Mouse (Mus musculus): ENCODE data around the gene Fgfrl1.

Fgfrl1 gene

DNA sequence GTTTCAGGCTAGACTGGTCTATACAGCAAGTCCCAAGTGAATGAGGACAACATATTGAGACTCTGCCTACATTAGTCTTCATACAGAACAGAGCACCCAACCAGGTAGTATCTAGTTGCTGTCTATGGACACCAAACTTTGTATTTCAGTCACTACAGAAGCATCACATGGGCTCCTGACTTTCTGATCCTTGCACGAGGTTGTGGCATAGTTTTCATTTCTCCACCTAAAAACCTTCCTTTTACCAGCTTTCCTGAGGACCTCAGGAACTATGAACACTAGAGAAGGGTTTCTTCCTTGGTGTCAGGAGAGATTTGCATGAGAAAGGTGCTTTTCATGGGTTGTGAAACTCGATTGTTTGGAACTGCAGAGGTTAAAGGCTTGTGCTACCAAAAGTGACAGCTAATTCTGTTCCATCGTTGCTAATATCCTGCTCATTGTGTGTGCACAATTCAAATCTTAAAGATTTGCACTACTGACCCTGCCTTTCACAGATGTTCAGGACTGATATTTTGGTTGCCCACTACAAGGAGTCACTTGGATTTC is 23.7 kb upstream of the Fgfrl1 start:
- no peak for DNase-seq

DNA sequence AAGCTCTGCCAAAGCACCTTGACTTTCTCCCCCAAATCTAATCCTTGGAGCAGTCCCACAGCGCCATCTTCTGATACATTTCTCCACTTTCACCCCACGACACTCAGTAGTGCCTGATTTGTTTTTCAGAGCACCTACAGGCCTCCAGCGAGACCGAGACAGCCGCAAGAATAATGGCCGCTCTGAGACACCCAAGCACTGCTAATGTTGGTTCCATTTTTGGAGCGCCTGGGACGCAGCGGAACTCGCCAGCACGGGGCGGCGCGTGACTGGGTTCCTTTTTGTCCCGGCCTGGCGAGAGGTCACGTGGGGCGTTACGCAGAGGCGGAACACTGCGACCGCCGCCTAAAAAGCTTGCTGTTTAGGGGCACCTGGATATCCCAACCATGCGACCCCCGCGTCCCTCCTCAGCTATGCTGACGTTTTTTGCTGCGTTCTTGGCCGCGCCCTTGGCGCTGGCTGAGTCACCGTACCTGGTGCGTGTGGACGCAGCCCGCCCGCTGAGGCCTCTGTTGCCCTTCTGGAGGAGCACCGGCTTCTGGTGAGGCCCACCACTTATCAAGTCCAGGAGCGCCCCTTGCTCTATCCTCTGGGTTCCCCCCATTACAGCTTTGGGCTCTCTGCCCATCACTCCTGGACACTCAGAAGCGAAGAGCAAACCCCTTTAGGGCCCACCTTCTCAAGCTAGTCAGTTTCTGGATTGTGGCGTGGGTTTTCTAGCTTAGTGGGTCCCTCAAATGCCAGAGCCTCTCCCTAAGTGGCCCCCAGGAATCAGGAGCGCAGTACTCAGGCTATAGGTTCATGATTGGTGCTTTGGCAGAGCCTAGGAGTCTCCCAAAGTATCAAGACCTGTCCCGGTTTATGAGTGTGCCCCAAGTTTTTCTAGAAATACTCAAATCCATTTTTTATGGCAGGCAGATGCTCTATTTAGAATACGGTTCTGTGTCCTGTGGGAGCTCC is 22.9 kb upstream of the Fgfrl1 start, which contains the start of gene Dgkq:
Gene Dgkq, minus strand, starts transcription at position 696 of the 960 bp plus-strand sequence.
- peak; percentile 87 to 90 for DNase-seq

DNA sequence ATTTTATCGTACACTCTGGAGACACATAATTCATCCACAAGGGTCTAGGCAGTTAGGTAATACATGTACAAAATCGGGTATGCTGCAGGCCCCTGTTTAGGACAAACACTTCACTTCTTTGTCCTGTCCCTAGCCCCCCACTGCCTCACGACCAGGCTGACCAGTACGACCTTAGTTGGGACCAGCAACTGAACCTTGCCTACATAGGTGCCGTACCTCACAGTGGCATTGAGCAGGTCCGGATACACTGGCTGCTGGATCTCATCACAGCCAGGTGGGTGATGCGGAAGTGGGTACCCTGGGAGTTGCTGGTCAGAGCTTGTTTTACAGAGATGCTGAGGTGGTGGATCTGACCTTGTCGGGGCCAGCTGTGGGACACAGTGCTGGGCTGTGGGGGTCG is 22.2 kb upstream of the Fgfrl1 start:
- DNase-seq: peak in 1 of 2 experiments; percentile 33

DNA sequence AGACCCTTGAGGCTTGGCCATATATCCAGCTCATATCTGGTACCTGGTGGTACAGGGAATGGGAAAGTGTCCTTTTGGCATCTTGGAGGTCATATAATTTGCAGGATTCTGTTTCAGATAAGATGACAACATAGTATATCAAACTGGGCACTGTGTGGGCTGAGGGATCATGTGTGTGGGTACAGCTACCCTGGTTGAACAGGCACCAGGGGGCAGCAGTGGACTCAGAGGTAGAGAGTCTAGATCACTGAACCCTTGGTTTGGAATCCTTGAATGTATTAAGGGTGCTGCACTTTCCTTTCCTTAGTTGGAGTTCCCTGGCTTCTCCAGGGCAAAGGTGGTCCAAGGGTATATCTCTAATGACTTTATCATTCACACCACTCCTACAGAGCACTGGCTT is 21.4 kb upstream of the Fgfrl1 start:
- peak; percentile 47 to 48 for DNase-seq

DNA sequence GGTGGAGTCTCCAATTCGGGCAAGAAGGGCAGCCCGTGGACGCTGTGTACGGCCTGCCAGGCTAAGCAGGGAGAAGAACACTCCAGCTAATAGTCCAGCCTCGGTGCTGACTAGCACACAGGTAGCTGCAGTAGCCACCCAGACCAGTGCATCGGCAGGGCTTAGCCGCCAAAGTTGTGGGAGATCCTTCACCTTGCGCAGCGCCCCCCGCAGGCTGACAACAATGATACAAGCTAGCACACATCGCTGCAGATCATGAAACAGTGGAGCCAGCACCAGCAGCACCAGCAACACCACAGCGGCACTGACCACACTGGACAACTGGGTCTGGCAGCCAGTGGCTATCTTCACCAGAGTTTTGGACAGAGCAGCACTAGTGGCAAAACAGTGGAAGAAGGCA is 20.4 kb upstream of the Fgfrl1 start:
- DNase-seq: no peak

DNA sequence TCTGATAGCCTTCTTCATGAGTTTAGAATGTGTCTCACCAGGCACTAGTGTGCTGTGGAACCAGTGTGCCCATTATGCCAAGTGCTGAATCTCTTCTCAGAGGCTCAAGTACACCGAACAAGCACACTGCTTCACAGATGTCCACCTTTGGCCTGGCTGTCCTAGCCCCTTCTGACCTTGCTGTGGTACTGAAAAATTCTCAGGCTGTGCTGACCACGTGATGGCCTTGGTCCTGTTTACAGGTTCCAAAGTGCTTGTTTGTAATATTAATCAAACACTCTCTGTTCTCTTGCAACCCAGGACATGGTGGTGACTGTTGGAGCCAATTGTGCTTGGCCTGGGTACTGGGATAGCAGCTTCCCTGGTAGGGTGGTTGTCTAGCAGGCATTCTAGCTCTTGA is 17.6 kb upstream of the Fgfrl1 start:
- no peak for DNase-seq

DNA sequence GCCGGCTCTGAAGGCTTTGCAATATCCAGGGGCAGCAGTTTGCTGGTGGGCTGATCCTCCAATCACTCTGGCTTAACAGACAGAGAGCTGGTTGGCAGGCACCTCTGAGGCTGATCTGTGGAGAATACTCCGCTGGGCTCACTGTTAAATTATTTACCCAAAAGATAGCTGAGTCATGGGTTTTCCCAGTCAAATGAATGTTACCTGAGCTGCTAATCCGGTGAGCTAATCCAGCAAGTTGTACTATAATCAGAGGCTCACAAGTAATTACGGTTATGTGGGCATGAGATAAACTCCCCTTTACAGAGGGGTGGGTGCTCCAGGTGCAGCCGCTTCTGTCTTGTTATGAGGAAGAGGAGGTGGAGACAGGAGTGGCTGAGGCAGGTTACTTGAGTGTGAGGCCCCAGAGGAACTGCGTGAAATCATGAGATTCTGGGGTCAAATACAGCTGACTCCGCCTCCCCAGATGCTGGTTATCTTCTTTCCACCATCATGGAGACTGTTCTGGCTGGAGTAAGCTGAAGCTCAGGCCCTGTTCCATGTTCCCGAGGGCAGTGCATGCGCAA is 16.8 kb upstream of the Fgfrl1 start, which contains the start of gene Slc26a1:
Gene Slc26a1, minus strand, starts transcription at position 319 of the 566 bp plus-strand sequence.
- DNase-seq: no peak

DNA sequence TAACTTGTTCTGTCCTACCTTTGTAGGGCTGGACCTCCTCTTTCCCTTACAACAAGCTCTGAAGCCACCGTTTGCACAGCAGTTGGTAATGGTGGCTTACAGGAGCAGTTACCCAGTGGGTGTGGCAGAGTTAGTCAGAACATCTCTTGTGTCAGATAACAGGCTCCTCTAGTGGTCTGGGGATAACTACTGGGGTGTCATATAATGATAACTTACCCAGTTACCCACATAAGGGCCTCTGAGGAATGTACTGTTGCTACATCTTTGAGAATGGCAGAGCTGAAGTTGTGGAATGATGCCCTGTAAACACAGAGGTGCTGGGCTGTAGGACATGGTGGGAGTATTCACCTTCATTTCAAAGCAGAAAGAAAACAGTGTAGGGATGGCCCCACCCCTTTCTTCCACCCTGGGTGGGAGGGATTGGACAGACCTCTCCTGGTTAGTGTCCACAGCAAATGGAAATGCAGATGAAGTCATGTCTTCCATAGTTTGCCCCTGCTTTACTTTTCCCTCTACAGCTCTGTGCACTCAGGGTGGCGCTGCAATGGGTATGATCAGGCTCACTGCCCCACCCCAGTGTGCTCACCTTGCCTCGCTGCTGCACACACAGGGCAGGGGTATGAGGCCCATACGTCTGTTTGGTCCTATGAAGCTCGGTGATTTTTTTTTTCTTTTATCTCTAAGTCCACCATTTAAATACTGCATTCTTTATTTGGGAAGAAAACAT is 15.2 kb upstream of the Fgfrl1 start:
- DNase-seq: no peak

DNA sequence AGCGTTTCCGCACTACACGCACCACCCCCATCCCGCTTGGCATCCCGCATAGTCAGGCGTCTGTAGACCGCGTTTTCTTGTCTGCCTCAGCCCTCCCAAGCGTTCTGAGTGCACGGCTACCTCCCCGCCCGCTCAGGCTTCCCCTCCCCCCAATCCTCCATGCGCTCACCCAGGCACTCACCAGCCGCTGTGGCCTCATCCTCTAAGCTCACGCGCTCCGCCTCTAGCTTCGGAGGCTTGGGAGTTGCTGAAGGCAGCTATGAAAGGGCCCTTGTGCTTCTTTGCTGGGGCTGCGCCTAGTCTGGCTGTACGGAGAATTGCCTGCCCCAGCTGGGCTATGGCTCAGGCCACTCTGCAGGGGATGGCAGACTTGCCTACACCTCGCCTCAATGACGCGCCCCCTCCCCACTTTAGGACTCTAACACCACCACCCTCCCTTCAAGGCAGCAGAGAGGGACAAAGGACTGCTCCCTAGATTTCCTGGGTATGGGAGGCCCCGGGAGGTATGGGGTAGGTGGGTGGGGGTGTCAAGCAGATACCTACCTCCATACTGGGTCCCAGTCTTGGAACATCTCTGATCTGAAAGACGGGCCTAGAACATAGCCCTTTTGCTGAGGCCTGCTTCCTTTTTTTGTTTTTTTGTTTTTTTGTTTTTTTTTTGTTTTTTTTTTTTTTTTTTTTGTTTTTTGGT is 14.4 kb upstream of the Fgfrl1 start:
- DNase-seq: peak; percentile 68 to 72

DNA sequence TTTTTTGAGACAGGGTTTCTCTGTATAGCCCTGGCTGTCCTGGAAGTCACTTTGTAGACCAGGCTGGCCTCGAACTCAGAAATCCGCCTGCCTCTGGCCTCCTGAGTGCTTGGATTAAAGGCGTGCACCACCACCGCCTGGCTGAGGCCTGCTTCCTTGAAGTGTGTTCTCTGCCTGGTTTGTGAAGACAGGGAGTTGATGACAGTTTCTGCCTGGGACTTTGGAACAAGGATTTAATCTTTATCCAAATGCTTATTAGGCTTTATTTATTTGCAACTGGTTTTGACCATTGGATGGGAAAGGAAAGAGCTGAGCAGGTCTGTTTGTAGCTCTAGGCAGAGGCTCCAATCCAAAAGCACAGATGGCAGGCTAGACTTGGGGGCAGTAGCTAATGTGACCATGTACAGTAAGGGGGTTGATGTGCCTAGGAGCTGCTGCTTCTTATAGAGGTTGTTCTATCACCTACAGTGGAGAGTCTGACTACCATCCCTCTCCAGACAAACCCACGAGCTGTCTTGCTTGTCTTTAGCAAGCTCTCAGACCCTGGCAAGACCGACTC is 13.8 kb upstream of the Fgfrl1 start:
- peak; percentile 30 to 44 for DNase-seq

DNA sequence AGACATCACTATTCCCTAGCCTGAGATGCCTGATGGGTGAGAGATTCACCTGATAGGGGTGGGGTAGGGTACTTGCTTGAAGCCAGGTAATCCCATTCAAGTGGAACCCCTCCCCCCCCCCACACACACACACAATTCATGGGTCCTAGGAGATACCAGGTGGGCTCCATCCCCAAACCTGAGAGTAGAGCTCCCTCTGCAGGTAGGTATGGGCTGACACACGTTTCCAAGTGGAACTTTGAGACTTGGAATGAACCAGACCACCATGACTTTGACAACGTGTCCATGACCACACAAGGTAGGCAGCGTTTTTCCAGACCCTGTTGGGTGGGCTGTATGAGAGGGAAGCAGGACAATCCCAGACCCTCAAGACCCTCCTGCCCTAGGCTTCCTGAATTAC is 12.3 kb upstream of the Fgfrl1 start:
- no peak for DNase-seq

DNA sequence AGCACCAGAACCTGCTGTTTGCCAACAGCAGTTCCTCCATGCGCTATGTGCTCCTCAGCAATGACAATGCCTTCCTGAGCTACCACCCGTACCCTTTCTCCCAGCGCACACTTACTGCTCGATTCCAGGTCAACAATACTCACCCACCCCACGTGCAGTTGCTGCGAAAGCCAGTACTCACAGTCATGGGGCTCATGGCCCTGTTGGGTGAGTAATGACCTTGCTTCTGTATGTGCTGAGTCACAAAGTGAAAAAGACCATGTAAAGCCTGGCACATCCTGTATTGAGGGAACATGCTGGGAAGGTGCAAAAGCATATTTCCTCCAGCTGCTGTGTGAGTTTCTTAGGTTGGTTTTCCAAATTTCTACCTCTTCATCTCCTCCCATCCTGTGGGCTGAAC is 11.3 kb upstream of the Fgfrl1 start:
- no peak for DNase-seq

DNA sequence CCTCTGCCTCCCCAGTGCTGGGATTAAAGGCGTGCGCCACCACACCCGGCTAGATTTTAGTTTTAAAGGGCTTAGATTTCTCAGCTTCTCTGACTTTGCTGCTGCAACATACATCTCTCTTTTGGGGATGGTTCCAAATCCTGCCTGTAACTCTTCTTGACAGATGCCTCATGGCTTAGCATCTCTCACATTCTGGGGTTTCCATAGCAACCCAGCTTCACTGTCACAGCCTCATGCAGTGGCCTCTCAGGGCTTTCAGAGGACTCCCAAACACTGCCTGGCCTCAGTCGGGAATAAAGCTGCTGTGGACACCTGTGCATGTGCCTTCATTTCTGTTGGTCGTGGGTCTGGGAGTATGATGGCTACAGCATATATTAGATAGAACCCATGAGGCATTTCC is 3.1 kb upstream of the Fgfrl1 start:
- DNase-seq: no peak

DNA sequence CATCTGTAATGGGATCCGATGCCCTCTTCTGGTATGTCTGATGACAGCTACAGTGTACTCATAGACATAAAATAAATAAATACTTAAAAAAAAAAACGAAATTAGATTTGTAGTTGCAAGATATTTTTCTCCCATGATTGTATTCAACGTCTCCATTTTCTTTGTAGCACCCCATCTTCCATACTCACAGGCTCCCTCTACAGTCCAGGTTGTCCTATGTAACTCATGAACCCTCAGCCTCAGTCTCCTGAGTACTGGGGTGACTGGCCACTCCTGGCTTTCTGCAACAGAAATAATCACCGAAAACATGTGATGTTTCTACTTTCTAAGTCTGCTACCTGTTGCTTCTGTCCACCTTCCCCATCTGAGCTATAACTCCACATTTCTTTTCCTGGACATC is 1.0 kb upstream of the Fgfrl1 start:
- DNase-seq: no peak

DNA sequence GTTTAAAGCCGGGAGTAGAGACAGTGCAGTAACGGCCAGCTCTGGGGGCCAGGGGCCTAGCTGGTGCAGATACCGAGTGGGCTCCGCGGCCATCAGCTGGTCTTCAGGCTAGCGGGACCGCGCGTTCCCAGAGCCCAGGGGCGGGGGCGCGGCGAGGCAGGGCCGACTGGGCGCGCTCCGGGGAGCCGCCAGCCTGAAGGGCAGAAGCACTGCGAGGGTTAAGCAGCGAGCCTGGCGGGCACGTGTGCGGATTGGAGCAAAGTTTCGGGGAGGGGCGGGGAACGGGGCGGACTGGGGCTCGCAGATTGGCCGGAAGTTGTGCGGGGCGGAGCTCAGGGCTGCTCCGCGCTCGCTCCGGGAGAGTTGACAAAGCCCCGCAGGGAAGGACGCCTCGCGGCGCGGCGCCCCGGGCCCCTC is 1.7 kb downstream of the Fgfrl1 start:
- peak; percentile 34 to 44 for DNase-seq

DNA sequence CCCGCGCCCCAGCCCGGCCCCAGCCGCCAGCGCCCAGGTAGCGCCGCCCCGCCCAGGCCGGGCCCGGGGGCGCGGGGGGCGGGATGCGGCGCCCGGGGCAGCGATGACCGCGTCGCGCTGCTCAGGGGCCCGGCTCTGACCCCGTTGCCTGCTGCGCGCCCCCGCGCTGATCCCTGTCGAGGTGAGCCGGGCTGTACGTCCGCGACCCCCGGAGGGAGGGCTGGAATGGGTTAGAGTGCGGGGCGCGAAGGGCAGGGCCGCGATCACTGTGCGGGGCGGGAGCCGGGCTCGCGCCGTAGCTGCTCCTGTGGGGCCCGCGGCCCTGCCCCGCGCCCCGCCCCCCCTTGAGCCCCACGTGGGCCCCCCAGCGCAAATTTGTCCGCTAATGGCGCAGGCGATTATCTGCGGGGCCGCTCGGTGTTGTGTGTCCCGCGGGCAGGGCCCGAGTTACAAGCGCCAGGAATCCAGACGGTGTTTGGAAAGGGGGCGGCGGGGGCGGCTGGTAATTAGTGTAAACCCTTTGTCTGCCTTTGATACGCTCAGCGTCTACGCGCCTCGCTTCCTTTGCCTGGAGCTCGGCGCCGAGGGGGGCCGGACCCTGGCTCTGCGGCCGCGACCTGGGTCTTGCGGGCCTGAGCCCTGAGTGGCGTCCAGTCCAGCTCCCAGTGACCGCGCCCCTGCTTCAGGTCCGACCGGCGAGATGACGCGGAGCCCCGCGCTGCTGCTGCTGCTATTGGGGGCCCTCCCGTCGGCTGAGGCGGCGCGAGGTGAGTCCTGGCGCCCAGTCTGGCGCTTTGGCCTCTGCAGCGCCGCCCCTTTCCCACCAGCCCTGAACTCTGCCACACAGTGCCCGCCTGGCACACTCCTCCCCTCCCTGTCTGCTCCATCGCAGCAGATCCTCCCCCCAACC is 2.4 kb downstream of the Fgfrl1 start:
- no peak for DNase-seq

DNA sequence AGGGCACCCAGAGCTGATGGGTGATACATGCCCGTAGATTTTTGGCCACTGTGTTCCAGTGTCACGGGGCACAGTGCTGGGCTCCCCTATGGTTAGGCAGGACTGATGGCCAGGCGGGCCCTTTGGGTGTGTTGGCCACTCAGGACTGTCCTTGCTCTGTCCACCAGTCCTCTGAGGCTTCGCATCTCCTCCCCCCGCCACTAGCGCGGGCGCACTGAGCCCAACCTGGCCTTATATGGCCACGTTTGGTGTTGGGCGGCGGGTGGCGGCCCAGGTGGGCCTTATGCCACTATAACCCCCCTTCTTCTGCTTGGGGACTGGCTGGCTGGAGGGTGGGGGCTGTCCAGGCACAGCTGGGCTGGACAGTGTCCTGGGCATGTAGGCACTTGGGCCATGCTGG is 3.7 kb downstream of the Fgfrl1 start:
- DNase-seq: no peak

DNA sequence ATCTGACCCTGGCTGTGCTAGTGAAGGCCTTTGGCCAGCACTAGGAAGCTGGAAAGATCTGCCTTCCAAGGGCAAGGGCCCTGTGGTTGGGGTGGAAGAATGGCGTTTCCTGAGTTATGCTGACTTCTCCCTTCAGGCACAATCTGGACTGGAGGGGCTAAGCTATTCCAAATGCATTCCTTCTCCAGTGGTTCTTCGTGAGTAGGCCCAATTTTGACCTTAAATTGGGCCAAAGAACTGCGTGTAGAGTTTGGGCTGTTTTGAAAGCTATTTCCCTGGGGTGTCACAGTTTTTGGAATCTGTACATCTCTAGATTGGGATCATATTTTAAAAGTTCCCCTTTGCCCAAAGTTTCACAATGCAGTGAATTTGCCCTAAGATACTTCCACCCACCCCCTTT is 4.4 kb downstream of the Fgfrl1 start:
- no peak for DNase-seq

DNA sequence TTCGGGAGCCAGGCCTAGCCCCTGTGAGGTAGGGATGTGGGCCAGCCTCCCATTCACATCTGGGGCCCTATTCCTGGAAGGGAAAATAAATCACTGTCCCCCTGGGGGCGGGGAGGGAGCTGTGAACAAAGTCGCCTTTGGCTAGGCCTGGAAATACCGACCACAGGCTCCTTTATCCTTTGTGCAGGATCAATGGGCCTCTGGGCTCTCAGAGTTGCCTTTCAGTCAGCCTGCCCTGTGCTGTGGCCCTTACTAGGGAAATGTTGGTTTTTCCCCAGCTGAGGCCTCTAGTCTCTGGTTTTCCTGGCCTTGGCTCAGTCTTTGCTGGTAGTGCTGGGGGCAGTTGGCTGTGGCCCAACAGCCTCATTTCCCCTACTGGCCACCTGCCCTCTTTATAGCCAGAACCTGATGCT is 5.2 kb downstream of the Fgfrl1 start:
- no peak for DNase-seq

DNA sequence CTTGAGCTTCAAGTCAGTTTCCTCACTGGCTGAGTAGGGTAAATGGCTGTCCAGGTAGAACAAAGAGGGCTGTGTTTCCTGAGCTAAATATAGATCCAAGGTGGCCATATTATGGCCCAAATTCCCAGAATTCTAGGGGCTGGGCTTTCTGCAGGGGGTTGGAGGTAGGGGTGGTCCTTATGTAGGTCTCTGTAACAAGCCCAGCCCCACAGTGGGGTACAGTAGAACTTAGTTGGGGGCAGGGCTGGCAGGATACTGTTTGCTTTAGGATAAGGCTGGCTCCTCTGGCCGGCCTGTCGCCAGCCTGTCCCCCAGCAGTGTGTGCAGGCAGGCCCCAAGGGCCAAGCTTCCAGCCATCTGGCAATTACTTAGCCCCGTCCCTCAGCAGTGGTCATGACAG is 8.2 kb downstream of the Fgfrl1 start:
- DNase-seq: no peak

DNA sequence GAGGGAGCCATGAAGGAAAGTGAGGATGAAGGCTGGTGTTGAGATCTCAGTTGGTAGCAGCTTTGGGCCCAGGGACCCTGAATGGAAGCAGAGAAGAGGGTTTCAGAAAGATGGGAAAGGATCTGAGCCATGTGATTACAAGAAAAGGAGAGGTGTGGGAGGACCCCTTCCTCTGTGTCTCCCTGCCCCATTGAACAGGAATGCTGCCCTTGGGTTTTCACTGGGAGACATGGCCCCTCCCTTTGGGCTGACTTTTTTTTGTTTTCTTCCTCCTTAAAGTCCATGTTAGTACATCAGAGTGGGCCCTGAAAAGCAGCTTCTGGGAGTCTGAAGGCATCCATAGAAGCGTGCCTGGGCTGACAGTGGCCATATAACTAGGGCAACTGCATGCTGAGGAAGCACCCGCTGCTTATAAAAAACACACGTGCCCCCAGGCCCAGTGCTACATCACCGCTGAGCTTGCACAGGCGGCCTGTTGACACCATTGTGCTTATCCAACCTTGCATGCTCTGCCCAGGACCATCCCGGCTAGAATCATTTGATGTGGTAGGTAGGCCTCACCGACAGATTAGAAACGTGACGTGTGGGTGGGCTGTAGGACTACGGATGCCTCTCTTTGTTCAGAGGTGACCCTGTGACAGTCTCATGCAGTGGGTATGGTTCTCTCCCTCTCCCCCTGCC is 9.3 kb downstream of the Fgfrl1 start:
- DNase-seq: no peak

Data from cerebellum, adult 18-20 months (tissue).